15 mouse cellular contexts compared by ENCODE assay signal in genomic region chr10:122716739-122717474, GRCm38 (mm10). TPM values are rescaled to one million over a fixed set of nuclear protein-coding genes. Genes with fewer than 3 reads are reported as not detected.
A peak's percentile ranks its signal among the peaks of the same experiment; 100 is the strongest.
DNase-seq lines count a peak whose midpoint lies in the region; ATAC-seq and TF ChIP-seq lines count a peak whose summit lies in the region.
"Had no signal": no experiment of that assay in that cellular context is flagged by ENCODE, and none has a peak within 500 bp of the region (broad histone marks: within the 10 kb centered on the region; RNA-seq: fewer than 3 reads in every experiment).

No protein-coding gene starts in this region.

- no peak for DNase-seq in neural tube, embryonic 10.5 days (ENCODE audit: extremely low spot score, low spot score)
- DNase-seq in midbrain, embryonic 14.5 days = no peak
- no peak for DNase-seq in urinary bladder, postnatal 36 days (ENCODE audit: low spot score in 2 of 2)
- no peak for DNase-seq in adrenal gland, postnatal 25 days
- DNase-seq in lung, adult 2 months = no peak
- DNase-seq: cerebellum, adult 9-10 months; heart, adult 2 months; heart, postnatal 36 days; kidney, adult 18-20 months; lung, adult 18-20 months; right cerebral cortex, postnatal 4 days had no signal

- H3K9me3 ChIP-seq in neural tube, embryonic 12.5 days = no peaks in the 10 kb centered on the region
- H3K9me3 ChIP-seq in forebrain, embryonic 15.5 days = no peaks in the 10 kb centered on the region
- no peaks in the 10 kb centered on the region for H3K9me3 ChIP-seq in midbrain, embryonic 14.5 days (ENCODE audit: control insufficient read depth, low read length)
- H3K9me3 ChIP-seq: limb, embryonic 12.5 days; stomach, embryonic 15.5 days had no signal

- H3K27me3 ChIP-seq in neural tube, embryonic 12.5 days (replicated peaks) = no peaks in the 10 kb centered on the region
- H3K27me3 ChIP-seq in forebrain, embryonic 15.5 days = no peaks in the 10 kb centered on the region
- no peaks in the 10 kb centered on the region for H3K27me3 ChIP-seq in midbrain, embryonic 14.5 days (ENCODE audit: control insufficient read depth, insufficient read depth, low read length)
- H3K27me3 ChIP-seq: limb, embryonic 12.5 days; stomach, embryonic 15.5 days had no signal

- H3K4me2 ChIP-seq in neural tube, embryonic 12.5 days (replicated peaks) = no peak overlapping the region
- no peak overlapping the region for H3K4me2 ChIP-seq in forebrain, embryonic 15.5 days (replicated peaks)
- no peak overlapping the region for H3K4me2 ChIP-seq in midbrain, embryonic 14.5 days (ENCODE audit: low read length)
- H3K4me2 ChIP-seq: limb, embryonic 12.5 days; stomach, embryonic 15.5 days had no signal

- H3K36me3 ChIP-seq in neural tube, embryonic 12.5 days = no peaks in the 10 kb centered on the region
- no peaks in the 10 kb centered on the region for H3K36me3 ChIP-seq in forebrain, embryonic 15.5 days
- H3K36me3 ChIP-seq in midbrain, embryonic 14.5 days (ENCODE audit: control insufficient read depth, insufficient read depth, low read length) = no peaks in the 10 kb centered on the region
- H3K36me3 ChIP-seq: limb, embryonic 12.5 days; stomach, embryonic 15.5 days had no signal

- H3K27ac ChIP-seq in neural tube, embryonic 12.5 days = 0 out of 2 replicates have a peak overlapping the region, but pooled peaks have one; percentile 7
- peak overlapping the region; percentile 70; the same call in 1 of the 2 replicates for H3K27ac ChIP-seq in forebrain, embryonic 15.5 days (replicated peaks)
- H3K27ac ChIP-seq in midbrain, embryonic 14.5 days (replicated peaks; ENCODE audit: low read depth, low read length) = peak overlapping the region; percentile 53
- H3K27ac ChIP-seq: heart, adult 2 months; limb, embryonic 12.5 days; stomach, embryonic 15.5 days had no signal

- H3K9ac ChIP-seq in neural tube, embryonic 12.5 days = no peak overlapping the region
- H3K9ac ChIP-seq in forebrain, embryonic 15.5 days (replicated peaks) = no peak overlapping the region
- no peak overlapping the region for H3K9ac ChIP-seq in midbrain, embryonic 14.5 days (replicated peaks; ENCODE audit: low read length)
- H3K9ac ChIP-seq: limb, embryonic 12.5 days; stomach, embryonic 15.5 days had no signal

- no peak for TF ChIP-seq CTCF in lung, adult 2 months (IDR thresholded peaks at IDR 0.05; ENCODE audit: insufficient read depth, low read length)

- no peak for ATAC-seq in neural tube, embryonic 12.5 days (ENCODE audit: low FRiP score, low read depth)
- ATAC-seq in forebrain, embryonic 15.5 days (replicated peaks) = peak; percentile 24; the same call in 1 of the 2 replicates
- 0 out of 2 replicates have a peak, but pooled peaks have one; percentile 49 for ATAC-seq in midbrain, embryonic 14.5 days (ENCODE audit: low FRiP score, low TSS enrichment)

- no peak for TF ChIP-seq POLR2A in lung, adult 2 months (IDR thresholded peaks at IDR 0.05; ENCODE audit: borderline replicate concordance, extremely low read depth, low read depth, low read length)

- H3K4me3 ChIP-seq in neural tube, embryonic 12.5 days = no peak overlapping the region
- H3K4me3 ChIP-seq in forebrain, embryonic 15.5 days = no peak overlapping the region
- no peak overlapping the region for H3K4me3 ChIP-seq in midbrain, embryonic 14.5 days (replicated peaks; ENCODE audit: low read depth, low read length)
- no peak overlapping the region for H3K4me3 ChIP-seq in lung, adult 2 months (replicated peaks; ENCODE audit: extremely low read depth, low read depth, low read length)
- H3K4me3 ChIP-seq: heart, adult 2 months; limb, embryonic 12.5 days; stomach, embryonic 15.5 days had no signal

- H3K4me1 ChIP-seq in neural tube, embryonic 12.5 days = peaks cover 15% of the 10 kb centered on the region
- peaks cover 36% of the 10 kb centered on the region for H3K4me1 ChIP-seq in forebrain, embryonic 15.5 days
- H3K4me1 ChIP-seq in midbrain, embryonic 14.5 days (ENCODE audit: control insufficient read depth, insufficient read depth, low read length) = peaks cover 32% of the 10 kb centered on the region
- no peaks in the 10 kb centered on the region for H3K4me1 ChIP-seq in lung, adult 2 months (ENCODE audit: control insufficient read depth, insufficient read depth, low read length)
- H3K4me1 ChIP-seq: stomach, embryonic 15.5 days had no signal

- WGBS in neural tube, embryonic 12.5 days = 82% methylated on average over 14 of the region's 14 CpGs
- 45% methylated on average over 14 of the region's 14 CpGs for WGBS in forebrain, embryonic 15.5 days
- WGBS in midbrain, embryonic 14.5 days = 37% methylated on average over 14 of the region's 14 CpGs
- WGBS in lung, adult 2 months = 82% methylated on average over 14 of the region's 14 CpGs

RNA-seq across cellular contexts. Expression of gene Ppm1h, which starts 38.3 kb away (rescaled TPM):
- 18.4 and 20.5 TPM in 2 replicates for polyA plus RNA-seq in neural tube, embryonic 12.5 days (2016; fragmentation: Nextera tagmentation; extraction: Ambion mirVana)
- polyA plus RNA-seq in forebrain, embryonic 15.5 days (2015; fragmentation: Nextera tagmentation; extraction: Ambion mirVana) = 10.0 and 10.7 TPM in 2 replicates
- polyA plus RNA-seq in midbrain, embryonic 14.5 days (2014; fragmentation: Nextera tagmentation; extraction: Ambion mirVana) = 19.8 and 23.3 TPM in 2 replicates
- 32.2 and 39.7 TPM in 2 replicates for total RNA-seq in adrenal gland, postnatal 25 days (2021)
- polyA plus RNA-seq in lung, adult 2 months (2012; rRNA removed) = 8.8 and 9.2 TPM in 2 replicates

Comparison
In these comparisons a context has a peak if more than half of its experiments do, and no peak if none do; other contexts are left out.
1. H3K27ac ChIP-seq: peak in every context shown above with its lines; median percentile 70 in forebrain, embryonic 15.5 days; 53 in midbrain, embryonic 14.5 days; 7 in neural tube, embryonic 12.5 days.